Mouse (Mus musculus): ENCODE data around the gene Gm6763. TPM values are rescaled to one million over a fixed set of nuclear protein-coding genes. Genes with fewer than 3 reads are reported as not detected.
A peak's percentile ranks its signal among the peaks of the same experiment; 100 is the strongest.
"Not testable (repeated sequence)": the region's sequence is repeated elsewhere in the genome, so short reads cannot be mapped to it uniquely, and the experiment has no call there.

Gm6763 gene
- not detected in 2 replicates for polyA plus RNA-seq (2014; fragmentation: Nextera tagmentation; extraction: Ambion mirVana)

DNA sequence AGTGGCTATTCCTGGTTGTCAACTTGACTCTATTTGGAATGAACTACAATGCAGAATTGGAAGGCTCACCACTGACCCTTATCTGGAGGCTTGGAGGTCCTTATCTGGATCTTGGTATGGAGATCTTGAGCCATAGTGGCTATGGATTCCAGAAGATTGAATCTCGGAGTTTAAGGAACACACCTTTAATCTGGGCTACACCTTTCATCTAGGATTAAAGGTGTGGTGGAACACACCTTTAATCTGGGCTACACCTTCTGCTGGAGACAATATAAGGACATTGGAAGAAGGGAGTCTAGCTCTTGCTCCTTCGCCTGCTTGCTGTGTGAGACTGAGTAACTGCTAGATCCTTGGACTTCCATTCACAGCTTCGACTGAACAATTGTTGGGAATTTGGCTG, at the start of gene Gm6763:
Gene Gm6763 (plus strand): TSS at position 301 of the 400 bp plus-strand sequence.
- H3K36me3 ChIP-seq (ENCODE audit: control insufficient read depth, insufficient read depth, low read length); H3K4me3 ChIP-seq (ENCODE audit: low read length); H3K9me3 ChIP-seq (ENCODE audit: control insufficient read depth, low read length); H3K4me2 ChIP-seq (replicated peaks; ENCODE audit: low read depth, low read length); H3K27me3 ChIP-seq (ENCODE audit: control insufficient read depth, insufficient read depth, low read length); H3K27ac ChIP-seq (ENCODE audit: low read depth, low read length); H3K9ac ChIP-seq (ENCODE audit: low read depth, low read length); H3K4me1 ChIP-seq (ENCODE audit: control insufficient read depth, insufficient read depth, low read length); ATAC-seq (ENCODE audit: low FRiP score, low TSS enrichment): not testable (repeated sequence)
- no CpG with 5 or more reads among the region's 3 CpGs for WGBS

DNA sequence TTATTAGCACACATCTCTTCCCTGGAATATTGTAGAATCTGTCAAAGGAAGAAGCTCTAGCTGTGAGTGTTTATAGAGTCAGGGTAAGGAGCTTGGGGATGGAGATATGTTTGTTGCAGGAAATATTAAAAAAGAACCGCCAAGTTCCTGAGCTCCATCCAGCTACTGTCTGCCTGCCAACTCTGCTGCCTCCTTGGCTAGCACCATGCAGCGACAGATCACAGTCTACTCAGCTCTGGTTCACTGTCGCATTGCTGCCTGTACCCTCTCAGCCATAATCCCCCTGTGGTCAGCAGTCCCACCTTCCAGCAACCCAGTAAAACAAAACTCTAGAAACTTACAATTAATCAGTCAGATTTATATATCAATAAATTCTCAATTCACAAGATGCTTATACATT, 41.3 kb upstream of the Gm6763 start:
- H3K27ac ChIP-seq (ENCODE audit: low read depth, low read length) = no peak overlapping the region
- H3K4me2 ChIP-seq (replicated peaks; ENCODE audit: low read depth, low read length) = no peak overlapping the region
- 70% methylated on average over 3 of the region's 3 CpGs for WGBS
- no peaks in the 10 kb centered on the region for H3K9me3 ChIP-seq (ENCODE audit: control insufficient read depth, low read length)
- no peak overlapping the region for H3K4me3 ChIP-seq (ENCODE audit: low read length)
- ATAC-seq (ENCODE audit: low FRiP score, low TSS enrichment) = no peak
- H3K27me3 ChIP-seq (ENCODE audit: control insufficient read depth, insufficient read depth, low read length) = no peaks in the 10 kb centered on the region
- no peaks in the 10 kb centered on the region for H3K36me3 ChIP-seq (ENCODE audit: control insufficient read depth, insufficient read depth, low read length)
- H3K9ac ChIP-seq (ENCODE audit: low read depth, low read length) = no peak overlapping the region
- no peaks in the 10 kb centered on the region for H3K4me1 ChIP-seq (ENCODE audit: control insufficient read depth, insufficient read depth, low read length)

DNA sequence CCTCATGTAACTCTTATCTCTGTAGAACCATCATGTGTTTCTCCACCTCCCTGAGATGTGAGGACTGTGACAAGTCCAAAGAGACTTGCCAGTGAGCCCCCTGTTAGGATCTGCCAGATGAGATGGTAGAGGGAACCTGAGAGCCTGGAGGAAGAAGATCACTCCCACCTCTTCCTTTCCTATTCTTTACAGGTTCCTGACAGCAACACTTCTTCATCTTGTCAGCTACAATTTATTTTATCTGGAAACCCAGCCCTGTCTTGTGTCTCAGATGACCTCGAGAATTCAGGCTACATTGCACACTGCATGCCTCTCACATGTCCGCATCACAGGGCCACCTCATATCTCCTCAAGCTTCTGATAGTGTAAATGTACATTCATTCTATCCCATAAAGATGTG, 33.0 kb upstream of the Gm6763 start:
- 27% methylated on average over 2 of the region's 2 CpGs for WGBS
- peak; percentile 72; the same call in 1 of the 2 replicates for ATAC-seq (ENCODE audit: low FRiP score, low TSS enrichment)
- no peaks in the 10 kb centered on the region for H3K27me3 ChIP-seq (ENCODE audit: control insufficient read depth, insufficient read depth, low read length)
- H3K9ac ChIP-seq (ENCODE audit: low read depth, low read length) = no peak overlapping the region
- H3K4me1 ChIP-seq (ENCODE audit: control insufficient read depth, insufficient read depth, low read length) = no peaks in the 10 kb centered on the region
- no peak overlapping the region for H3K27ac ChIP-seq (ENCODE audit: low read depth, low read length)
- H3K4me2 ChIP-seq (replicated peaks; ENCODE audit: low read depth, low read length) = no peak overlapping the region
- no peaks in the 10 kb centered on the region for H3K36me3 ChIP-seq (ENCODE audit: control insufficient read depth, insufficient read depth, low read length)
- H3K9me3 ChIP-seq (ENCODE audit: control insufficient read depth, low read length) = no peaks in the 10 kb centered on the region
- H3K4me3 ChIP-seq (ENCODE audit: low read length) = no peak overlapping the region

DNA sequence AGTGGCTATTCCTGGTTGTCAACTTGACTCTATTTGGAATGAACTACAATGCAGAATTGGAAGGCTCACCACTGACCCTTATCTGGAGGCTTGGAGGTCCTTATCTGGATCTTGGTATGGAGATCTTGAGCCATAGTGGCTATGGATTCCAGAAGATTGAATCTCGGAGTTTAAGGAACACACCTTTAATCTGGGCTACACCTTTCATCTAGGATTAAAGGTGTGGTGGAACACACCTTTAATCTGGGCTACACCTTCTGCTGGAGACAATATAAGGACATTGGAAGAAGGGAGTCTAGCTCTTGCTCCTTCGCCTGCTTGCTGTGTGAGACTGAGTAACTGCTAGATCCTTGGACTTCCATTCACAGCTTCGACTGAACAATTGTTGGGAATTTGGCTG, 8.6 kb upstream of the Gm6763 start, which contains the start of gene Gm21293:
Gene Gm21293 (plus strand): TSS at position 301 of the 400 bp plus-strand sequence.
- not testable (repeated sequence) for H3K27ac ChIP-seq (ENCODE audit: low read depth, low read length); H3K4me2 ChIP-seq (replicated peaks; ENCODE audit: low read depth, low read length); H3K4me1 ChIP-seq (ENCODE audit: control insufficient read depth, insufficient read depth, low read length); H3K36me3 ChIP-seq (ENCODE audit: control insufficient read depth, insufficient read depth, low read length); ATAC-seq (ENCODE audit: low FRiP score, low TSS enrichment); H3K9ac ChIP-seq (ENCODE audit: low read depth, low read length); H3K4me3 ChIP-seq (ENCODE audit: low read length); H3K27me3 ChIP-seq (ENCODE audit: control insufficient read depth, insufficient read depth, low read length); H3K9me3 ChIP-seq (ENCODE audit: control insufficient read depth, low read length)
- WGBS = no CpG with 5 or more reads among the region's 3 CpGs

DNA sequence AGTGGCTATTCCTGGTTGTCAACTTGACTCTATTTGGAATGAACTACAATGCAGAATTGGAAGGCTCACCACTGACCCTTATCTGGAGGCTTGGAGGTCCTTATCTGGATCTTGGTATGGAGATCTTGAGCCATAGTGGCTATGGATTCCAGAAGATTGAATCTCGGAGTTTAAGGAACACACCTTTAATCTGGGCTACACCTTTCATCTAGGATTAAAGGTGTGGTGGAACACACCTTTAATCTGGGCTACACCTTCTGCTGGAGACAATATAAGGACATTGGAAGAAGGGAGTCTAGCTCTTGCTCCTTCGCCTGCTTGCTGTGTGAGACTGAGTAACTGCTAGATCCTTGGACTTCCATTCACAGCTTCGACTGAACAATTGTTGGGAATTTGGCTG, 8.4 kb downstream of the Gm6763 start, which contains the start of gene Gm8764:
Gene Gm8764 (plus strand): TSS at position 301 of the 400 bp plus-strand sequence.
- ATAC-seq (ENCODE audit: low FRiP score, low TSS enrichment); H3K4me2 ChIP-seq (replicated peaks; ENCODE audit: low read depth, low read length); H3K9me3 ChIP-seq (ENCODE audit: control insufficient read depth, low read length); H3K4me1 ChIP-seq (ENCODE audit: control insufficient read depth, insufficient read depth, low read length); H3K27me3 ChIP-seq (ENCODE audit: control insufficient read depth, insufficient read depth, low read length); H3K27ac ChIP-seq (ENCODE audit: low read depth, low read length); H3K4me3 ChIP-seq (ENCODE audit: low read length); H3K9ac ChIP-seq (ENCODE audit: low read depth, low read length); H3K36me3 ChIP-seq (ENCODE audit: control insufficient read depth, insufficient read depth, low read length): not testable (repeated sequence)
- no CpG with 5 or more reads among the region's 3 CpGs for WGBS

DNA sequence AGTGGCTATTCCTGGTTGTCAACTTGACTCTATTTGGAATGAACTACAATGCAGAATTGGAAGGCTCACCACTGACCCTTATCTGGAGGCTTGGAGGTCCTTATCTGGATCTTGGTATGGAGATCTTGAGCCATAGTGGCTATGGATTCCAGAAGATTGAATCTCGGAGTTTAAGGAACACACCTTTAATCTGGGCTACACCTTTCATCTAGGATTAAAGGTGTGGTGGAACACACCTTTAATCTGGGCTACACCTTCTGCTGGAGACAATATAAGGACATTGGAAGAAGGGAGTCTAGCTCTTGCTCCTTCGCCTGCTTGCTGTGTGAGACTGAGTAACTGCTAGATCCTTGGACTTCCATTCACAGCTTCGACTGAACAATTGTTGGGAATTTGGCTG, 16.9 kb downstream of the Gm6763 start, which contains the start of gene Gm21304:
Gene Gm21304 (plus strand): TSS at position 301 of the 400 bp plus-strand sequence.
- H3K4me3 ChIP-seq (ENCODE audit: low read length) = not testable (repeated sequence)

DNA sequence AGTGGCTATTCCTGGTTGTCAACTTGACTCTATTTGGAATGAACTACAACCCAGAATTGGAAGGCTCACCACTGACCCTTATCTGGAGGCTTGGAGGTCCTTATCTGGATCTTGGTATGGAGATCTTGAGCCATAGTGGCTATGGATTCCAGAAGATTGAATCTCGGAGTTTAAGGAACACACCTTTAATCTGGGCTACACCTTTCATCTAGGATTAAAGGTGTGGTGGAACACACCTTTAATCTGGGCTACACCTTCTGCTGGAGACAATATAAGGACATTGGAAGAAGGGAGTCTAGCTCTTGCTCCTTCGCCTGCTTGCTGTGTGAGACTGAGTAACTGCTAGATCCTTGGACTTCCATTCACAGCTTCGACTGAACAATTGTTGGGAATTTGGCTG, 25.4 kb downstream of the Gm6763 start, which contains the start of gene Gm21312:
Gene Gm21312 (plus strand): TSS at position 301 of the 400 bp plus-strand sequence.
- not testable (repeated sequence) for H3K9me3 ChIP-seq (ENCODE audit: control insufficient read depth, low read length); H3K9ac ChIP-seq (ENCODE audit: low read depth, low read length); ATAC-seq (ENCODE audit: low FRiP score, low TSS enrichment); H3K27me3 ChIP-seq (ENCODE audit: control insufficient read depth, insufficient read depth, low read length); H3K36me3 ChIP-seq (ENCODE audit: control insufficient read depth, insufficient read depth, low read length); H3K4me2 ChIP-seq (replicated peaks; ENCODE audit: low read depth, low read length); H3K27ac ChIP-seq (ENCODE audit: low read depth, low read length); H3K4me1 ChIP-seq (ENCODE audit: control insufficient read depth, insufficient read depth, low read length); H3K4me3 ChIP-seq (ENCODE audit: low read length)
- WGBS = no CpG with 5 or more reads among the region's 3 CpGs

More for the DNA sequence above, 16.9 kb downstream of the Gm6763 start, which contains the start of gene Gm21304:
- no CpG with 5 or more reads among the region's 3 CpGs for WGBS
- H3K9me3 ChIP-seq (ENCODE audit: control insufficient read depth, low read length); H3K36me3 ChIP-seq (ENCODE audit: control insufficient read depth, insufficient read depth, low read length); ATAC-seq (ENCODE audit: low FRiP score, low TSS enrichment); H3K4me1 ChIP-seq (ENCODE audit: control insufficient read depth, insufficient read depth, low read length); H3K27ac ChIP-seq (ENCODE audit: low read depth, low read length); H3K27me3 ChIP-seq (ENCODE audit: control insufficient read depth, insufficient read depth, low read length); H3K9ac ChIP-seq (ENCODE audit: low read depth, low read length); H3K4me2 ChIP-seq (replicated peaks; ENCODE audit: low read depth, low read length): not testable (repeated sequence)

DNA sequence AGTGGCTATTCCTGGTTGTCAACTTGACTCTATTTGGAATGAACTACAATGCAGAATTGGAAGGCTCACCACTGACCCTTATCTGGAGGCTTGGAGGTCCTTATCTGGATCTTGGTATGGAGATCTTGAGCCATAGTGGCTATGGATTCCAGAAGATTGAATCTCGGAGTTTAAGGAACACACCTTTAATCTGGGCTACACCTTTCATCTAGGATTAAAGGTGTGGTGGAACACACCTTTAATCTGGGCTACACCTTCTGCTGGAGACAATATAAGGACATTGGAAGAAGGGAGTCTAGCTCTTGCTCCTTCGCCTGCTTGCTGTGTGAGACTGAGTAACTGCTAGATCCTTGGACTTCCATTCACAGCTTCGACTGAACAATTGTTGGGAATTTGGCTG, 33.9 kb downstream of the Gm6763 start, which contains the start of gene Gm20765:
Gene Gm20765 (plus strand): TSS at position 301 of the 400 bp plus-strand sequence.
- H3K27ac ChIP-seq (ENCODE audit: low read depth, low read length); H3K4me1 ChIP-seq (ENCODE audit: control insufficient read depth, insufficient read depth, low read length); H3K4me3 ChIP-seq (ENCODE audit: low read length); H3K9ac ChIP-seq (ENCODE audit: low read depth, low read length); H3K27me3 ChIP-seq (ENCODE audit: control insufficient read depth, insufficient read depth, low read length); H3K36me3 ChIP-seq (ENCODE audit: control insufficient read depth, insufficient read depth, low read length); ATAC-seq (ENCODE audit: low FRiP score, low TSS enrichment); H3K9me3 ChIP-seq (ENCODE audit: control insufficient read depth, low read length); H3K4me2 ChIP-seq (replicated peaks; ENCODE audit: low read depth, low read length): not testable (repeated sequence)
- WGBS = no CpG with 5 or more reads among the region's 3 CpGs

DNA sequence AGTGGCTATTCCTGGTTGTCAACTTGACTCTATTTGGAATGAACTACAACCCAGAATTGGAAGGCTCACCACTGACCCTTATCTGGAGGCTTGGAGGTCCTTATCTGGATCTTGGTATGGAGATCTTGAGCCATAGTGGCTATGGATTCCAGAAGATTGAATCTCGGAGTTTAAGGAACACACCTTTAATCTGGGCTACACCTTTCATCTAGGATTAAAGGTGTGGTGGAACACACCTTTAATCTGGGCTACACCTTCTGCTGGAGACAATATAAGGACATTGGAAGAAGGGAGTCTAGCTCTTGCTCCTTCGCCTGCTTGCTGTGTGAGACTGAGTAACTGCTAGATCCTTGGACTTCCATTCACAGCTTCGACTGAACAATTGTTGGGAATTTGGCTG, 42.4 kb downstream of the Gm6763 start, which contains the start of gene Gm4340:
Gene Gm4340 (plus strand): TSS at position 301 of the 400 bp plus-strand sequence.
- H3K27me3 ChIP-seq (ENCODE audit: control insufficient read depth, insufficient read depth, low read length); H3K4me1 ChIP-seq (ENCODE audit: control insufficient read depth, insufficient read depth, low read length); H3K9me3 ChIP-seq (ENCODE audit: control insufficient read depth, low read length); H3K4me3 ChIP-seq (ENCODE audit: low read length); ATAC-seq (ENCODE audit: low FRiP score, low TSS enrichment); H3K36me3 ChIP-seq (ENCODE audit: control insufficient read depth, insufficient read depth, low read length); H3K27ac ChIP-seq (ENCODE audit: low read depth, low read length); H3K9ac ChIP-seq (ENCODE audit: low read depth, low read length); H3K4me2 ChIP-seq (replicated peaks; ENCODE audit: low read depth, low read length): not testable (repeated sequence)
- no CpG with 5 or more reads among the region's 3 CpGs for WGBS
